ENCODE assay signal across 8 mouse cellular contexts in genomic region chr14:60484996-60485888, GRCm38 (mm10).
DNase-seq lines count a peak whose midpoint lies in the region; ATAC-seq lines count a peak whose summit lies in the region.

No protein-coding gene starts in this region.

- H3K4me2 ChIP-seq in forebrain, embryonic 16.5 days (ENCODE audit: low read length) = peak overlapping the region; percentile 67

- peaks cover 19% of the 10 kb centered on the region for H3K4me1 ChIP-seq in forebrain, embryonic 16.5 days (replicated peaks; ENCODE audit: control insufficient read depth, insufficient read depth, low read length)

- peak; percentile 94 for ATAC-seq in forebrain, embryonic 16.5 days
- ATAC-seq in megakaryocyte, adult 5-6 weeks (ENCODE audit: poor library complexity, severe bottlenecking) = peak; percentile 80
- ATAC-seq in activated CD4-positive, CD25-positive, alpha-beta regulatory T cell, adult 4 months = no peak

- H3K36me3 ChIP-seq in forebrain, embryonic 16.5 days (ENCODE audit: control insufficient read depth, insufficient read depth) = no peaks in the 10 kb centered on the region

- under 1% methylated on average over 38 of the region's 38 CpGs for WGBS in forebrain, embryonic 16.5 days

- intact Hi-C loops in left cerebral cortex, postnatal 10 days (cut with DNase I) = no loop called here

- no peak overlapping the region for H3K27ac ChIP-seq in forebrain, embryonic 16.5 days (ENCODE audit: low read length)

- no peaks in the 10 kb centered on the region for H3K9me3 ChIP-seq in forebrain, embryonic 16.5 days (ENCODE audit: control insufficient read depth, low read length)

- H3K9ac ChIP-seq in forebrain, embryonic 16.5 days (replicated peaks; ENCODE audit: low read depth, low read length) = peak overlapping the region; percentile 28

- peak; percentile 91 for DNase-seq in R1 (ENCODE audit: low read depth, low spot score)
- peak; percentile 19 for DNase-seq in cerebellum, adult 11-12 months
- peak; percentile 23 for DNase-seq in induced T-regulatory cell, adult 2 months (ENCODE audit: low read depth)
- peak; percentile 64 to 87 for DNase-seq in left cerebral cortex, postnatal 10 days (ENCODE audit: extremely low spot score in 1 of 2, low spot score in 2 of 2)
- peak; percentile 47 to 57 for DNase-seq in right cerebral cortex, adult 2 months (ENCODE audit: low spot score in 2 of 2)

- peak overlapping the region; percentile 42 for H3K4me3 ChIP-seq in forebrain, embryonic 16.5 days (replicated peaks; ENCODE audit: low read length)

- no peaks in the 10 kb centered on the region for H3K27me3 ChIP-seq in forebrain, embryonic 16.5 days (replicated peaks; ENCODE audit: control insufficient read depth, insufficient read depth, low read length)

Comparison
In these comparisons a context has a peak if more than half of its experiments do, and no peak if none do; other contexts are left out.
1. DNase-seq: peak in every context shown above with its lines; median percentile 91 in R1; 76 in left cerebral cortex, postnatal 10 days; 52 in right cerebral cortex, adult 2 months; 23 in induced T-regulatory cell, adult 2 months; 19 in cerebellum, adult 11-12 months.